Mouse (Mus musculus) limb, embryonic 11.5 days (tissue): ENCODE data around the gene Ifrd1. TPM values are rescaled to one million over a fixed set of nuclear protein-coding genes. Genes with fewer than 3 reads are reported as not detected.
"Not testable (repeated sequence)": the region's sequence is repeated elsewhere in the genome, so short reads cannot be mapped to it uniquely, and the experiment has no call there.

ENCODE experiments used
- ATAC-seq: fragments of 200-750 bp; cut with Nextera tagmentation; 2 replicates; pipeline ENCODE4 v1.8.0; 2017; ENCODE audit warnings: low read depth; ENCODE audit not compliant: insufficient number of reproducible peaks, low FRiP score, low TSS enrichment
- DNase-seq: peaks from one replicate; pipeline ENCODE4 v3.0.0-alpha.2; 2015; ENCODE audit warnings: low spot score
- H3K27ac ChIP-seq: fragments of 300-500 bp; sonication (generic); replicated peaks from 2 replicates; pipeline ENCODE4 v1.5.1; 2014; ENCODE audit warnings: low read depth, mild to moderate bottlenecking, low read length
- H3K27me3 ChIP-seq: fragments of 300-500 bp; sonication (generic); 2 replicates; pipeline ENCODE4 v1.6.1; 2014; ENCODE audit warnings: mild to moderate bottlenecking, low read length, mixed read lengths; ENCODE audit not compliant: control insufficient read depth, insufficient read depth
- H3K36me3 ChIP-seq: fragments of 300-500 bp; sonication (generic); 2 replicates; pipeline ENCODE4 v1.6.1; 2014; ENCODE audit warnings: mild to moderate bottlenecking, low read length, moderate library complexity, mixed read lengths; ENCODE audit not compliant: control insufficient read depth, insufficient read depth
- H3K4me1 ChIP-seq: fragments of 300-500 bp; sonication (generic); 2 replicates; pipeline ENCODE4 v1.6.1; 2014; ENCODE audit warnings: low read length, mixed read lengths; ENCODE audit not compliant: control insufficient read depth, insufficient read depth
- H3K4me2 ChIP-seq: fragments of 300-500 bp; sonication (generic); 2 replicates; pipeline ENCODE4 v1.6.1; 2014; ENCODE audit warnings: low read depth, mild to moderate bottlenecking, moderate library complexity; ENCODE audit not compliant: severe bottlenecking
- H3K4me3 ChIP-seq: fragments of 300-500 bp; sonication (generic); 2 replicates; pipeline ENCODE4 v1.5.1; 2014; ENCODE audit warnings: low read depth, low read length
- H3K9ac ChIP-seq: fragments of 300-500 bp; sonication (generic); 2 replicates; pipeline ENCODE4 v1.6.1; 2014; ENCODE audit warnings: mild to moderate bottlenecking, low read length
- H3K9me3 ChIP-seq: fragments of 300-500 bp; sonication (generic); 2 replicates; pipeline ENCODE4 v1.6.1; 2016; ENCODE audit warnings: low read length; ENCODE audit not compliant: control insufficient read depth
- WGBS: fragments of 180-500 bp; shearing (Covaris S2); extraction: QIAGEN DNeasy Blood & Tissue Kit; methylation state at CpG from one replicate; pipeline ENCODE4 v1.1.7; 2014; 5-methylcytosine and 5-hydroxymethylcytosine counted together
- polyA plus RNA-seq: library from polyadenylated mRNA; unstranded; fragments of >200 nt; fragmentation: Nextera tagmentation; extraction: Ambion mirVana; gene quantifications from 2 replicates; pipeline ENCODE4 v1.2.1, GENCODE M21; 2014

Ifrd1 gene
- polyA plus RNA-seq, 1 experiment from 2014 or later, result 135 TPM

- Histone ChIP-seq H3K9me3 (no peaks in the 10 kb centered on the region), H3K4me1 (no peaks in the 10 kb centered on the region), H3K4me3 (no peak overlapping the region), H3K9ac (no peak overlapping the region), H3K4me2 (no peak overlapping the region), H3K36me3 (peaks cover 4% of the 10 kb centered on the region), H3K27ac (no peak overlapping the region), H3K27me3 (no peaks in the 10 kb centered on the region)
- ATAC-seq, result no peak
- 47% methylated on average over 7 of the region's 7 CpGs for WGBS
- peak; percentile 76 for DNase-seq
These were observed 48.4 kb downstream of the Ifrd1 start for GRCm38 (mm10) chr12:40199795-40200402.

- no peaks in the 10 kb centered on the region for H3K9me3 ChIP-seq
- H3K4me3 ChIP-seq, result no peak within 1 kb of the TSS
- H3K4me1 ChIP-seq, result no peaks in the 10 kb centered on the region
- no peak within 1 kb of the TSS for H3K9ac ChIP-seq
- no peaks in the 10 kb centered on the region for H3K27me3 ChIP-seq
- DNase-seq, result no peak
- no peak for ATAC-seq
- peaks cover 2% of the 10 kb centered on the region; the same call in 1 of the 2 replicates for H3K36me3 ChIP-seq
- no peak within 1 kb of the TSS for H3K4me2 ChIP-seq
- no peak within 1 kb of the TSS for H3K27ac ChIP-seq
- 70% methylated on average over 8 of the region's 8 CpGs for WGBS
These were observed 49.0 kb downstream of the Ifrd1 start, which contains the start of gene Lsmem1 for GRCm38 (mm10) chr12:40199302-40199701. TSS of gene Lsmem1 (minus strand) at chr12:40199490.

DNA sequence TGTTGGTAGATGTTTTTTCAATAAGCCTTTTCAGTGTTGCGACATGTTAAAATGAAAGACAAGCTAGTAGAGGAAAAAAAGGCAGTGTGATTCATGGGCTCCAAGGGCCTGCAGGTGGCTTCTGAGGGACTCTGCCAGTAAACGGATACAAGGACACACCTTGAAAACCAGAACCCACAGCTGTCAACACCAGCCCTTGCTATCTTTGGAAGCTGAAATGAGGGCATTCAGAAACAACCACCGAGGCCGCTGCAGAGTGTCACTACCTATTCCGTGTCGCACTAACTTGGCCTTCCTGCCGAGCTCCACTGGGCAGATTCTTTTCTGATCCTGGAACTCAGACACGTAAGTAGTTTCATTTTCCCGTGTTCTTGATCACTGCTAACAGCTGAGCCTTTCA lies 49.9 kb downstream of the Ifrd1 start:
- Histone ChIP-seq H3K9ac (no peak overlapping the region), H3K4me2 (no peak overlapping the region), H3K9me3 (no peaks in the 10 kb centered on the region), H3K4me1 (no peaks in the 10 kb centered on the region), H3K27ac (no peak overlapping the region), H3K4me3 (no peak overlapping the region), H3K27me3 (no peaks in the 10 kb centered on the region), H3K36me3 (no peaks in the 10 kb centered on the region)
- DNase-seq (no peak), ATAC-seq (no peak)
- 87% methylated on average over 9 of the region's 9 CpGs for WGBS

GRCm38 (mm10) chr12:40198019-40198418 lies 50.3 kb downstream of the Ifrd1 start:
- Histone ChIP-seq H3K36me3 (no peaks in the 10 kb centered on the region), H3K27me3 (no peaks in the 10 kb centered on the region), H3K9me3 (no peaks in the 10 kb centered on the region), H3K4me3 (no peak overlapping the region), H3K4me1 (no peaks in the 10 kb centered on the region), H3K27ac (no peak overlapping the region), H3K4me2 (no peak overlapping the region), H3K9ac (no peak overlapping the region)
- 89% methylated on average over 5 of the region's 5 CpGs for WGBS
- no peak for ATAC-seq
- no peak for DNase-seq

GRCm38 (mm10) chr12:40197511-40197910 lies 50.8 kb downstream of the Ifrd1 start:
- ATAC-seq, result no peak
- Histone ChIP-seq H3K9me3 (no peaks in the 10 kb centered on the region), H3K4me2 (no peak overlapping the region), H3K9ac (no peak overlapping the region), H3K27me3 (no peaks in the 10 kb centered on the region), H3K27ac (no peak overlapping the region), H3K4me1 (no peaks in the 10 kb centered on the region), H3K36me3 (no peaks in the 10 kb centered on the region), H3K4me3 (no peak overlapping the region)
- no peak for DNase-seq

DNA sequence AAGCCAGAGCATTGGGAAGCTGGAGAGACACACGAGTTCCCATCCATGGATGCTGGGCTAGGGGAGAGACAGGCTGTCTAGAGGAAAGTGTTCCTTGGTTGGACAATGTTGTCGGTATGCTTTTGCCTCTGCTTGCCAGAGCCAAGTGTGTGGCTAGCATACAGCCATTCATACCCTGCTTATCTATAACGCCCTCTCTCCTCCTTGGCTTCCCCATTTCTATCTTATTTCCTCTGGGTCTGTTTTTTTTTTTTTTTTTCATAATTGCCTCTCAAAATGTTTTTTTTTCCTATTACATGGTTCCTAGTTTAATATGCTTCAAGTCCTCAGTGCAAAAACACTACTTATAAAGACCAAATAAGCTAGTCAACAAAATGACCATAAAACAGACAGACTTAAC lies 62.8 kb downstream of the Ifrd1 start:
- no peaks in the 10 kb centered on the region for H3K27me3 ChIP-seq
- DNase-seq (no peak), ATAC-seq (no peak)
- no peaks in the 10 kb centered on the region for H3K4me1 ChIP-seq
- no peak overlapping the region for H3K4me3 ChIP-seq
- H3K9me3 ChIP-seq, result no peaks in the 10 kb centered on the region; the same call in 1 of the 2 replicates
- WGBS, result 95% methylated on average over 3 of the region's 3 CpGs
- H3K36me3 ChIP-seq, result no peaks in the 10 kb centered on the region
- no peak overlapping the region for H3K9ac ChIP-seq
- H3K4me2 ChIP-seq, result no peak overlapping the region
- H3K27ac ChIP-seq, result no peak overlapping the region

- Histone ChIP-seq H3K9ac (no peak overlapping the region), H3K4me1 (no peaks in the 10 kb centered on the region), H3K27ac (no peak overlapping the region), H3K4me3 (no peak overlapping the region), H3K9me3 (no peaks in the 10 kb centered on the region; the same call in 1 of the 2 replicates), H3K27me3 (no peaks in the 10 kb centered on the region), H3K4me2 (no peak overlapping the region), H3K36me3 (no peaks in the 10 kb centered on the region)
- ATAC-seq (no peak), DNase-seq (no peak)
- WGBS, result 63% methylated on average over 6 of the region's 6 CpGs
These were observed 71.2 kb downstream of the Ifrd1 start for GRCm38 (mm10) chr12:40177089-40177488.

- Histone ChIP-seq H3K4me3 (no peak overlapping the region), H3K4me1 (no peaks in the 10 kb centered on the region), H3K27me3 (no peaks in the 10 kb centered on the region), H3K36me3 (no peaks in the 10 kb centered on the region), H3K9ac (no peak overlapping the region), H3K4me2 (no peak overlapping the region), H3K9me3 (no peaks in the 10 kb centered on the region; the same call in 1 of the 2 replicates), H3K27ac (no peak overlapping the region)
- whole genome bisulfite sequencing, result 79% methylated on average over 2 of the region's 2 CpGs
- ATAC-seq (no peak), DNase-seq (no peak)
These were observed 72.1 kb downstream of the Ifrd1 start for GRCm38 (mm10) chr12:40176158-40176557.

DNA sequence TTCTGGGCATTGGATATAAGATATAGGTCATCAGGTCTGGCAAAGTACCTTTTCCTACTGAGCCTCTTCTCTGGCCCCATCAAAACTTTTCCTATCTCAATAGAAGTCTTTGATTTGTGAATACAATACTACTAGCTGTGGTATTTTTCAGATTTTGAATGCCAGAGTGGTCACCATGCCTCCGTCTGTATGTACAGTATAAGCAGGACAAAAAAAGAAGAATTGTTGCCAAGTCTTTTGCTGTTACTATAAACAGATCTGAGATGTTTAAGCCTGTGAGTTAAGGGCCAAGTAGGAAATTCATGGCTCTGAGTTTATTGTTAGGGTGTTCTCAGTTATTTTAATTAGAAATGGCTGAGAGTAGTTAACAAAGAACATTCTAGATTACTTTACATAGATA lies 73.1 kb downstream of the Ifrd1 start:
- not testable (repeated sequence) for ATAC-seq, H3K4me3 ChIP-seq, H3K9me3 ChIP-seq, H3K9ac ChIP-seq, H3K4me1 ChIP-seq, DNase-seq, H3K4me2 ChIP-seq, H3K27me3 ChIP-seq, H3K27ac ChIP-seq, H3K36me3 ChIP-seq
- 74% methylated on average over 1 of the region's 1 CpGs for WGBS
